Mouse (Mus musculus): ENCODE measurements at regions not wholly inside any gene's neighbourhood (a gene's known extent, or its start where the extent isn't known, plus 50 kb on each side); places are given as distances from the start of the nearest gene placed in this dataset.

DNA sequence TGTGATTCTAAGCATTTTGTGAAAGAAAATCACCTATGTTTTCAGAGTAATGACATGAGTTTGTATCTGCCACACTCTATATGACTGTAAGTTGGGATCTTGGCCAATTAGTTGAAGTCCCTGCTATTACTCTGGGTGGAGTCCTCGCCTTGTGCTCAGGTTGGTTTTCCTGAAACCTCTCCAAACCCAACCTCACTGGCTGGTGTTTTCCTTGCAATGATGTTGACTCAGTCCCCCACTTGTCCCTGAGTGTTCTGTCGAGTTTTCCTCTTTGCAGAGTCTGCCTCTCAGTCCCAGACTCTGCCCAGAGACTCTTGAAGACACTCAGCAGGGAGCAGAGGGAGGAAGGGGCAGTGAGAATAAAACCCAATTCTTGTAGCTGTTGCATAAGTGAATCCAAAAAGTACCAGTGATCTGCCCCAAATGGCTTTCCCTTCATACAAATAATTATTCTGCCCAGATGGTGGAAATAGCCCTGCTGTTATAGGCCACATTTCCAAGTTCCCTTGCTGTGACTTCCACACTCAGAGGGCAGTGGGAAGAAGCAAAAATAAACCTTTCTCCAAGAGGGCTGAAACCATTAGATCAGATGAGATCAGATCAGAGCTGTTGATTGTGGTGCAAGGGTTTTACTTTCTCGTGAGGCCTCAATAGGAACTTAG is 694.3 kb downstream of the Hs3st4 start:
- no peak for DNase-seq (ENCODE audit: low spot score)

DNA sequence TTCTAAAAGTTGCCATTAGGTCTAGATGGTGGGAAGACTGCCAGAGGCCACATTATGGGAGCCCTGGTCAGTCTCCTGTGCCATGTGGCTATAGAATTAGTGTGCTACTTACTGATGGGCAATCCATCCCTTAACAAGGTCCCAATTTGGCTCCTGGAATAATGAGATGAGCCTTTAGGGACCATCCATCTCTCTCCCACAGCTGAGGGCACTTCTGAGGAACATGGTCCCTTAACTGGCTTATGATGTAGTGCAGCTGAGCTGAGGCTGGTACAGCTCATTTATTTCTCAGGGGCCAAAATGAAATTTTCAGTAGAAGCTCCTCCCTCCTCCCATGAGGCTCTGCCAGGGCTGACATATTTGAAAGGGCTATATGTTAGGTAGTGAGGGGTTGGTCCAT is 697.9 kb downstream of the Hs3st4 start:
- no peak for DNase-seq (ENCODE audit: low spot score)

DNA sequence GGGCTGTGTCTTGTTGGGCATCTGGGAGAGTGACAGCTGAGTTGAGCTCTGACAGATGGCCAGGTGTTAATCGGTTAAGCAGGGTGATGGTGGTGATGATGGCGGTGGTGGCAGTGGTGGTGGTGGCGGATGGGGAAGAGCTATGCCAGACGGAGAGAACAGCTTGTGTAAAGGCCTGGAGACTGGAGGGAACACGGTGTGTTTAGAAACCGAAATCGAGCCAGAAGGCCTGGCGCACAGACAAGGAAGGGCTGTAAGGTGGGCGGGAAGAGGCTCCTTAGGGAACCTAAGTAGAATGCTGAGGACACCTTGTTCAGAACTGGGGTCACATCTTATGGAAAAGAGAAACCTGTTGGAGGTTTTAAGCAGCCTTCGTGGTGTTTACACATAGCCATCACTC is 698.5 kb downstream of the Hs3st4 start:
- no peak for DNase-seq (ENCODE audit: low spot score)

DNA sequence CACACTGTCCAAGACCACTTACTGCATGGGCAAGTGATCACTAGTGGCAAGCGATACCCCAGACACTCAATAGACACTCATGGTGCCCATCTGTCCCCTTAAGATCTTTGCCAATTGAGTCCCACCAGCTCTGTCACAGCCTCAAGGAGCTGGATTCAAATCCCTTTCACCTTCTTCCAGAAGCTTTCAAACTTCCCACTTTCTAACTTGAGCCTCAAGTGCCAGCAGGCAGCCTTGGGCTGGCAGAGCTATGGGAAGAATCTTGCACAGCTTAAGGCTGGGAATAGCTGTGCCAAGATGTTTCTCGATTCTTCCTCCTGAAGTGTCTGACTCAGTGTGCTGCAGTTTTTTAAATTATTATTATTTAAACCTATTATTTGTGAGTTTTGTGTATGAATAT is 699.2 kb downstream of the Hs3st4 start:
- DNase-seq (ENCODE audit: low spot score): no peak

DNA sequence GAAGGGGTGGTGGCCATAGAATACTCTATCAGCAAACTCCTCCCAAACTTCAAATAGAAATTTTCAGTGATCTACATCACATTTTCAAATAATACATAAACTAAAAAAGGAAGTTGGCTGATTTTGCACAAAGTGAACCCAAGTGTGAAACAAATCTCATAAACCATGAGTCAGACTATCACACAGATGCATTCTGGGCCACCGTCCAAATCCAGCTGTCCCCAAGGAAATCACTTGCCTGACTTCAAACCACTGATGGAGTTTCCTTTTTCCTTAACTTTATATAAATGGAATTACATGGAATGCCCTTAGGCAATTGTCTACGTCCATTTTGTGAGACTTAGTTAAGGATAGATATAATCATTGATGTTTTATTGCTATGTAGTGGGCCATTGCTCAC is 702.8 kb downstream of the Hs3st4 start:
- no peak for DNase-seq (ENCODE audit: low spot score)

DNA sequence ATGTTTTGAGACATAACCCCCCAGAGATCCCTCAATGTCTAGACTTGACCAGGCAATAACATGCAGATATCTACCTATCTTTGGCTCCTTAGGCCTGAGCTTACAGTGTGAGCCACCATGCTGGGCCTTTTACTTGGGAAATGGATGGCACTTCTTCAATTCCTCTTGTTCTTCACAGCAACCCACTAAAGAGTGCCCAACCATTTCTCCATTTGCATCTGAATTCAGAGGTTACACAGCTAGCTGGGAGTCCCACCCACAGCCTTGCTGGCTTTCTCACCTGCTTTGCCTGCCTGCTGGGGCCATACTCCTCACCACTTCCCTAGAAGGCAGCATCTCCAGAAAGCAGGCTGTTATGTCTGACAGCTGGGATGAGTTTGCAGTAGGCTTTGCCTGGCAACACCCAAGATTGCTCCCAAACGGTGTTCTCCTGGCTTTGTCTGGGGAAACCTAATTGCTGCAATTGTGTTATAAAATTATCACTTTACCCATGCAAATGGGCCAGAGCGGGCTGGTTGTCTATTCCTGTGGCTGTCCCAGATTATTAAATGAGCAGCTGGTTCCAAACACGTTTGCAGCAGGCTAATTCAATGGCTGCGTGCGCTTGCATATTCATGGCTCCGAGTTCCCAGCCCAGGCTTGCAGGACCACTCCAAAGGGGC is 721.6 kb downstream of the Hs3st4 start:
- no peak for DNase-seq (ENCODE audit: low spot score)

DNA sequence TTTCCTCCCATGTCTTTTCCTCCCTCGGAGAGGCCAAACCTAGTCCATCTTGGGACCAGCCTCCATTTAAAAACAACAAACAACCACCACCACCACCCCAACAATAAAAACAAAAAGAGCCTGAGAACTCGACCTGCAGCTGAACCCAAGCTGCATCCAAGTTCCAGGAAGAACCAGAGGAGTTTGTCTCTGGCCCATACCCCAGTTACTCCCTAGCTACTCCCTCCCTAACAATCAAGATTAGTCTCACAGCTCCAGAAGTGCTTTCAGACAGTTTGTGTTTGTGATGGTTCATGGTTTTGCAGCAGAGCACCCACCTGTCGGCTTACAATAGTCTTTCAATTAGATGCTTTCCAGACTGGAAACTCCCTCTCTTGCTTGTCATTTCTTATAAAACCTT is 724.5 kb downstream of the Hs3st4 start:
- DNase-seq (ENCODE audit: low spot score): no peak

DNA sequence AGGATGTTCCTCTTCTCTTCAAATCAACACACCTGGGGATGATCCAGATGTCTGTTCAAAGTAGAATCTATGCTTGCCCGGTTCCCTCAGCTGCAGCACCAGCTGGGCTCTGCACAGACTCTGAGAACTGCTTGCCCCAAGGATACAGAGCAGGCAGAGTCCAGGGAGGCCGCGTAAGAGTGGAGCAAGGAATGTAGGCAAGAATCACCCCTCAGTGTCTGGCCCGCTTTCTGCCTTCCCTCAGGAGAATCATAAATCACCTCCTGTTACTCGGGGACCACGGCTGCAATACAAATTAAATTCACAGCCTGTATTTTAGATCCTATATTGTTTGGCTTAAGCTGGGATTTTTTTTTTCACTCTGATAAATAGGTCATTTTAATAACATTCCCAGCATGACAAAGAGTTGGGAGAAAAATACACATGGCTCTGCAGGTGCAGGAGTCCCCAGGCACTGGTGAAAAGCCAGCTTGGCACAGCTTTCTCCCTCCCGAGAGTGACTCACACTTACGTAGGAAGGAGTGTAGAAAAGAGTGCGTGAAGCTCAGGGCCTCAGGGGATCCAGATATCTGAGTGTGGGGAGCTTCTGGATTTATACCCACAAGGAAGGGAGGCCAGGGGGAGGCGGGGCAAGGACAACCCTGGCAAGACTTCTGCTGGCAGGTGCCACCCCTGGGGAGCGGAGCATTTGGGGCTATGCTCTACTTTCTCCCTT is 726.3 kb downstream of the Hs3st4 start:
- DNase-seq (ENCODE audit: low spot score): peak; percentile 58

DNA sequence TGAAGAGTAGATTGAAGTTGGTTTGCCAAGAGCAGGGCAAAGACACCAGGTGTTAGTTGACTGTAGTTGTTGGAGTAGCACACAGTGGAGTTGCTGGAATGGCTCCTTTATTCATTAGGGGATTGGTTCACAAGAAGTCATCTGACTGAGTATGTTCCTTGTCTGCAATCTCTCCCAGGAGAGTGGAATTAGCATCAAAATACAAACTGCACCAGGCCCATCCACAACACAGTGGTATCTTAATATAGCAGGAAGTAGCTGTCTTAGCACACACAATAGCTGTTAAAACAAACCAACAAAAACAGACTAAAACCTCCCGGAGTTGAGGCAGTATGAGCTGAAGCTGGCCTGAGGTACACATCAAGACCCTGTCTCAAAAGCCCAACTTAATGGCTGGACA is 723.5 kb upstream of the Kdm8 start:
- DNase-seq (ENCODE audit: low spot score): no peak

DNA sequence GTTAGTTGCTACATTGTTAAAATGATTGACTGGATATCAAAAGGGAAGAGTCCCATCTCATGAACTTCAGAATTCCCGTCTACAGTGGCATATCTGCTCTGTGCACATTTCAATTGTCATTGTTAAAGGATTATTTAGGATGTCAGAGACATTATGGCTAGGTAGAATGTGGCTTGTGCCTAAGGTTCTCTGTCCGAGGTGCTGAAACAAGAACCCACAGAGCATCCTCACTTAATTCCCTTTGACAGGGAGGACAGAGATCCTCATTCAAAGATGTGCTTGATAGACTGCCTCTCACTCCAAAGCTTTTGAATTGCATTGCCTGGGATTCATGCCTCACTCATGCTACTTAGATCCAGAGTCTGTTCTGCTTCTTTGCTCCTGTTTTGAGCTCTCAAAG is 702.4 kb upstream of the Kdm8 start:
- DNase-seq (ENCODE audit: low spot score): no peak

DNA sequence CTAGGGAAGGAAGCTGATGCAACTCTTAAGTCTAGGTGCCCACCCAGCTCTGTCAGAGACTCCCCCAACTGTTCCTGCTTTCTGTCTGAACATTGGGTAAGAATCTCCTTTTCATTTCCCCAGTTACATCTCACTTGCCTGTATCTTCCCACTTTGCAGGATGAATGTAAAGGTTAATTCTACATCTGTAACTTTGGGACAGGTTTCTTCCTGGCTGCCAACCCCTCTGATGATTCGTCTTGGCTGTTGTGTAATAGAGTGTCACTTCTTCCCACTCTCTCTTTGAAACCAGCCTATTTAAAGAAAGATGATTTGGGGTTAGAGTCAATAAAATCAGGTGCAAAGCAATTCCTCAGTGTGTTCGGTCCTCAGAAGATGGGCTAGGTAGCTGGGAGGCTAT is 698.2 kb upstream of the Kdm8 start:
- DNase-seq (ENCODE audit: low spot score): no peak

DNA sequence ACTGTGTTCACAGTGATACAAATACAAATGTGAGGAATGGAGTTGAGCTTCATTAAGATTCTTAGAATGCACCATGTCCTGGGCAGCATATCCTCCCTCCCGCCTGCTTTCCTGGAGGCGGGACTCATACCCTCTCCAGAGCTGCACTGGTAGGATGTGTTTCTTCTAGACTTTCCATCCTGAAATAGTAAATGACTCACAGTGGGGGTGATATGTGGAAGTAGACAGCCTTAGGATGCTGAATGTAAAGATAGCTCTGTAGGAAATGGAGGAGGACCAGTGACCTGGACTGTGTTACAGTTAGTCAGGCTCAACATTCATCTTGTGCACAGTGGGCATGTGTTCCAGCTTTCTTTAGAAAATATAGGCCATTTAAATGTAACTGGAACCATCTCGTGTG is 696.1 kb upstream of the Kdm8 start:
- DNase-seq (ENCODE audit: low spot score): no peak

DNA sequence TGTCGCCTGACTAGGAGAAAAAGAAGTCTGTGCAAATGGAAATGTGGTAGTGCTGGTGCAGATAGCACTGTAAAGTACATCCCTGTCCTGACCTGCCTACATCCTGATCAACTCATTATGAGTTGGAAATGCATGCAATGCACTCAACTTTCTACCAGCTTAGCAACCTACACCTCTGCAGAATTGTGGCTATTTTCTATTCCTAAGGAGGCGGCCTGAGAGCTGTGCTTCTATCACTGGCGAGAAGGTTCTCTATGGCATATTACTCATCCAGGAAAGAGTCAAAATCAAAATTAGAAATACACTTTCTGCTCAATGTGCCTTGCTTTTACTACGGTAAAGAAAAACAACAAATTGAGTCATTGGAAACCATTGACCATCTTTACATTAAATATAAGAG is 685.4 kb upstream of the Kdm8 start:
- DNase-seq (ENCODE audit: low spot score): no peak

DNA sequence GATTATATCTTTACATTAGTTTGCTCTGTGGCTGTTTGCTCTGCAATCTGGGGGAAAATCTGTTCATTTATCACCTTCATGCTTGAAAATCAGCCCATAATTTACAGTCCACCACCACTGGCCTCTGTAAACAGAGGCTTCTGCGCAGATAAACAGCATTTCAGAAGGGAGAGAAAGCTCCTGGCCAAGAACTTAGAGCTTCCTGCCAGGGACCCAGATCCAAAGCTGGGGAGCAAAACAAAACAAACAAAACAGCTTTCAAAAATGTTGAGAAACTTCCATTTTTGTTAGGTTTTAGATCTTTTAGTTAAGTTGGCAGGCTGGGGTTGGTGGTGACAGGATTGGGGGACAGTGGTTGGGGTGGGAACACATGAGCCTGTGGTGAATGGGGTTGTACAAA is 666.7 kb upstream of the Kdm8 start:
- DNase-seq (ENCODE audit: low spot score): no peak

DNA sequence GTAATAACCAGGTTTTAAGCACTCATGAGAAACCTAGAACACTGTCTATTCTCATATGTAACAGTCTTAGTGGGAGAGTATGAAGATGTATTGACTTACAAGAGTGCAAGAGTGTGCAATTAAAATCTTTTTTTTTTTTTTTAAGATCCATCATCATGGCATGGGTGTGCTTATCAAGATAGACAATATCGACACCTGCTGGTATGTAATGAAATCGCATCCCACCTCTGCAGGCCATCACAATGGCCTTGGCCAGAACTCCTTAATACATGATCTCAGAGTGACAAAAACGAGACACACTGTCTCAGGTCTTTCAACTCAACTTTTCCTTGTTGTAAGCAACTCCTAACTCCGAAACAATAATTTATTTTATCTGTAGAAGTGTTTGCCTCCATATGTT is 661.7 kb upstream of the Kdm8 start:
- no peak for DNase-seq (ENCODE audit: low spot score)

DNA sequence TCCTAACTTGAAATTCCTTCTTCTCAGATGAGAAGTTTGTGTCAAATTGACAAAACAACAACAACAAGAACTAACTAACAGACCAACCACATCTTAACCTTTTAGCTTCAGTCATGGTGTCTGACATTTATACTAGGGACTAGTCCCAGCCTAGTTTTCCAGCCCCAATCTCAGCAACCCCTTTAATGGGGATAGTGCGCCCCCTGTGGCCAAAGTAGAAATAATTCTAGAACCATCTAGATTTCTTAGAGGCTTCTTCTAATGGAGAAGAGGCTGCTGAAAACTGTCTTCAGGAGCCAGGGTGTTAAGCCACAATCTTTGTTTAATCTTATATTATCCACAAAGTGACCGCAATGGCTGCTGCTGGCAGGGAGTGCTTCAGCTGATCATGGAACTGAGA is 659.5 kb upstream of the Kdm8 start:
- DNase-seq (ENCODE audit: low spot score): no peak

DNA sequence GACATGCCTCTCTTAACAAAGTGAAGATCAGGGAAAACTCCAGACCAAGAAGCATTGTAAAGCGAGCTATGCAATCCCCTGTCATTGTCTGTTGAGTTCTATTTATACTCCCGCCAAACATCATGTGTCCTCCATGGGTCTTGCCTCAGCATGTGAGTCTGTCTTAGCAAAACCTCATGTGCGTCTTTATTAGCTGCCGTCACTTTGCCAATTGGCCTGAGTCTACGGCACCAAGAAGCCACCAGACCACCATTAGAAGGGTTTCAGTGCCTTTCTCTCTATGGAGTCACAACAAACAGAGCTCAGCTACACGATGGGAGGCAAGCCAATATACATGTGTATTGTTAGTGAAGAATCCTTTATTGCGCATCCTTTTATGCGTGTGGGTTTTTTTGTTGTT is 658.6 kb upstream of the Kdm8 start:
- no peak for DNase-seq (ENCODE audit: low spot score)

DNA sequence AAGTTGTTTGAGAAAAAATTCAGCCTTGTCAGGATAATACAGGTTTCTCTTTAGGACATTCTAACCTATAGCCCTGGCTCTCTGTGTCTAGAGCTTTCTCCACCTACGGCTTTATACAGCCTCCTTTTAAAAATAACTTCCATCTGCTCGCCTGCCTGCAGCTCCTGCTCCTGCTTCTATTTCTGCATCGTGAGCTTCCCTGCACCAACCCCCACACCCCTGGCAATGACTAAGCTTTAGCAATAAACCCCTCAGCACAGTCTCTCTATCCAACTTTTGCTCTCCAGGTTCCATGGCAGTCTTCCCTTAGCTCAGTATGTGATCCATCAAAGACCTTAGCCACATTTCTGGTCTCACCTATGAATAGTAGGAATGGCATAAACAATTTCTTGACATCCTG is 655.7 kb upstream of the Kdm8 start:
- no peak for DNase-seq (ENCODE audit: low spot score)

DNA sequence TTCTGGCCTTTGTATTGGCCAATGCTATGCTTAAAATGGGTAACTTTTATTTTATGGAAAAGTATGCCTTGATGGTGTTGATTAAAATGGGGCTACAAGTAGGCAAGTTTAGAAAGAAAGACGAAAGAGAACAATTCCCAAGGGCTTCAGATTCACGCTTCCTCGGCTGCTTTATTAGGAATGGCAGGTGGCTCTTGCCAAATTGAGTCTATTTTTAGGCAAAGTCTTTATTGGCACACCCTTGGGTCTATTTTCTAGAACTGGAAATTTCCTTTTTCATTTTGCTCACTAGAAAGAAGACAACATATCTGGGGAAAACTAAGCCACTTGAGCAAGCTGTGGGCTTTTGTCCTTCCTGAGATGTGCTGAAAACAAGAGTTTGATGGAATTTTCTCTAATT is 641.4 kb upstream of the Kdm8 start:
- no peak for DNase-seq (ENCODE audit: low spot score)

DNA sequence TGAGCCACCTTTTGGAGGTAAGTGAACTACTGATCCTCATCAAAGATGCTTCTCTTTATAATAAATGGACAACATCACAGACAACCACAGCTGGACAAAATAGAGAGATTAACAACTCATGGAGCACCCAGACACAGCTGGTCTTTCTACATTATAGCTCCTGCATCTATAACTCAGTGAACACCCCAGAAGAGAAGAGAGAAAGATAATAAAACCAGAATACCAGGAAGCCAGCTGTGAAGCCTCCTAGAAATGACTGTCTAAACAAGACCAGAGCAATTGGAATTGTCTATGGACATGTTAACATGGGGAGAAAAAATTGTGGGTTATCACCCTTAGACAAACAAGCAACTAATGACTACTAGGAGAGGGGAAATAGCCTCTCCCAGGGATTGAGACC is 609.8 kb upstream of the Kdm8 start:
- no peak for DNase-seq (ENCODE audit: low spot score)

DNA sequence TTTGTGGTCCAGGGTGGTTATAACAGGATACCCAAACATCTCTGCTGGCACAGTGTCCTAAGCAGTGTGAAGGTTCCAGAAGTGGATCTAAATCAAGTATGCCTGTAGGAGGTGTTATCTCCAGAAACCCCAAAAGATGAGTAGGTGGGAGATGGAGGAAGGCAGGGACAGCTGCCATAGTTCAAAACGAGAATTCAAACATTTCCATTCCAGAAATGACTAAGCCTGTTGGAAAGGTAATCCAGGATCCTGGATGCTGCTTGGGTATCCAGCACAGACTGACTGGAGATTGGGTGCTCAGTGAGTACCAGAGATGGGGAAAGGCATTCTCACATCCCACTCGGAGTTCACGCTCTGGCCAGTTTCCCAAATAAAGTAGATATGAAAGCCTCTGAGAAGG is 607.9 kb upstream of the Kdm8 start:
- DNase-seq (ENCODE audit: low spot score): no peak

DNA sequence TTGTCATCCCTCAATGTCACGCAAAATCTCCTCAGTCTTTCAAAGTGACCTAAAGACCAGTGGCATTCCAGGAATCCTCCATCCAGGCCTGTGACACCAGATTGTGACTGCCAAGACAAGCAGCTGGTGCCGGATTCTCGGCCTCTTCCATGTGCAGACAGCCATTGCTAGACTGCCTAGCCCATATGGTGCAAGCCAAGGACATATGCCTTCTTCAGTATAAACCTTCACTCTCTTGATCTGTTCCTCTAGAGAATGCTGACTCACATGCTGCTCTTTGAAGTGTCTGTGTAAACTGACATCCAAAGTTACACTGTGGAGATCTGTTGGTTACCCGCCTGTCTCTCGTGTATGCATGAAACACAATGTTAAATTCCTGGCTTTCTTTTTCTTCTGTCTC is 589.4 kb upstream of the Kdm8 start:
- DNase-seq (ENCODE audit: low spot score): no peak

DNA sequence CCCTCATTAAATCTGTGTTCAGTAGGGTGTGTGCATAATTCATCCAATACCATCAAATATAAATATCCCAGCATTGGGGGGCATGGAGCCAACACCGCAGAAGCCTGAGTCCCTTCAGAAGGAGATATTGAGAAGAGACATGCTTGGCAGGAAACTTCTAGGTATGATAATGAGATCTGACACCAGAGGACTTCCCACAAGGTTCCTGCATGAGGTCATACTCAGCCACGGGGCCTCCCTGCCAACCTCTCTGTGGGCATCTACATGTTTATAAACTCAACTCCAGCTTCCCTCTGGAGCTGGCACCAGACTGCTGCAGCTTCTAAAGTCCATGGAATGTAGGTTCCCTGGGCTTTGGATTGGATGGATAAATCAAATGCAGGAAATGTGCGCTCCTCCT is 587.4 kb upstream of the Kdm8 start:
- DNase-seq (ENCODE audit: low spot score): no peak

DNA sequence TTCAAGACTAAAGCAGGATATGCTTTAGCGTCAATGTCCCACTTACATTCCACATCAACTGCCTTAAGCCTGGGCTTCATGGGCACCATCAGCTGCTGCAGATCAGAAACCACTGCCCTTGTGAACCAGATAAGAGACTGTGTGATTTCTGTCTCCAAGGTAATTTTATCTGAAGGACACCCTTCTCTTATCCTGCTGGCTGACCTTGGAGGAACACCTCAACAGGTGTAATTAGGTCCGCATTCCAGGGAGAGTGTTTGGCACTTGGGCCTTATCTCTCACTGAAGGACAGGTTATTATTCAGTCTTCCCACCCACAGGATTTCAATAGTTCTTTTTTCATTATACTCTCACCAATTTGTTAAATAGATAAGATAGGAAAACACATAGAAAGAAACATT is 583.1 kb upstream of the Kdm8 start:
- no peak for DNase-seq (ENCODE audit: low spot score)
